Mouse (Mus musculus): ENCODE data around the gene Pcyt2. TPM values are rescaled to one million over a fixed set of nuclear protein-coding genes. Genes with fewer than 3 reads are reported as not detected.

Gene Pcyt2
- polyA plus RNA-seq, 1 experiment from 2014 or later: 73.2 TPM

- H3K4me2 ChIP-seq (ENCODE audit: low read length): peak within 1 kb of the TSS; percentile 91
- 1% methylated on average over 15 of the region's 15 CpGs for WGBS
- H3K9ac ChIP-seq (ENCODE audit: low read length): peak within 1 kb of the TSS; percentile 78
- no peaks in the 10 kb centered on the region for H3K36me3 ChIP-seq (ENCODE audit: control insufficient read depth, insufficient read depth, low read length)
- H3K27me3 ChIP-seq (ENCODE audit: control insufficient read depth, insufficient read depth, low read length): no peaks in the 10 kb centered on the region
- peak; percentile 96 for ATAC-seq (ENCODE audit: insufficient number of reproducible peaks, insufficient read depth, low FRiP score, low read depth)
- H3K27ac ChIP-seq (replicated peaks in 1 of 2; ENCODE audit: control insufficient read depth in 1 of 2, insufficient read depth in 1 of 2, low read depth in 2 of 2, low read length in 2 of 2): no peak within 1 kb of the TSS; a peak in 1 of 4 replicates
- H3K4me1 ChIP-seq (ENCODE audit: control insufficient read depth in 2 of 2, insufficient read depth in 2 of 2, low read length in 2 of 2): peaks cover 13 to 17% of the 10 kb centered on the region in 2 experiments
- H3K4me3 ChIP-seq (ENCODE audit: control insufficient read depth in 1 of 2, insufficient read depth in 1 of 2, low read depth in 1 of 2, low read length in 2 of 2): peak within 1 kb of the TSS; percentile 52
- H3K9me3 ChIP-seq (ENCODE audit: control insufficient read depth, low read length): no peaks in the 10 kb centered on the region
These were observed 25.9 kb upstream of the Pcyt2 start, which contains the start of gene Pycr1 for GRCm38 (mm10) chr11:120643601-120643987. Gene Pycr1 (minus strand): TSS chr11:120643769.

- peak overlapping the region; percentile 91 for H3K4me2 ChIP-seq (ENCODE audit: low read length)
- H3K27me3 ChIP-seq (ENCODE audit: control insufficient read depth, insufficient read depth, low read length): no peaks in the 10 kb centered on the region
- peak overlapping the region; percentile 52 for H3K4me3 ChIP-seq (ENCODE audit: control insufficient read depth in 1 of 2, insufficient read depth in 1 of 2, low read depth in 1 of 2, low read length in 2 of 2)
- no peak overlapping the region; a peak in 1 of 4 replicates for H3K27ac ChIP-seq (replicated peaks in 1 of 2; ENCODE audit: control insufficient read depth in 1 of 2, insufficient read depth in 1 of 2, low read depth in 2 of 2, low read length in 2 of 2)
- H3K36me3 ChIP-seq (ENCODE audit: control insufficient read depth, insufficient read depth, low read length): no peaks in the 10 kb centered on the region
- H3K4me1 ChIP-seq (ENCODE audit: control insufficient read depth in 2 of 2, insufficient read depth in 2 of 2, low read length in 2 of 2): peaks cover 13 to 17% of the 10 kb centered on the region in 2 experiments
- peak; percentile 33; the same call in 1 of the 2 replicates for ATAC-seq (ENCODE audit: insufficient number of reproducible peaks, insufficient read depth, low FRiP score, low read depth)
- peak overlapping the region; percentile 78 for H3K9ac ChIP-seq (ENCODE audit: low read length)
- WGBS: 2% methylated on average over 18 of the region's 18 CpGs
- no peaks in the 10 kb centered on the region for H3K9me3 ChIP-seq (ENCODE audit: control insufficient read depth, low read length)
These were observed 25.3 kb upstream of the Pcyt2 start for GRCm38 (mm10) chr11:120642939-120643600.

GRCm38 (mm10) chr11:120641869-120642268 lies 24.1 kb upstream of the Pcyt2 start:
- no peak overlapping the region for H3K4me3 ChIP-seq (ENCODE audit: control insufficient read depth in 1 of 2, insufficient read depth in 1 of 2, low read depth in 1 of 2, low read length in 2 of 2)
- H3K4me1 ChIP-seq (ENCODE audit: control insufficient read depth in 2 of 2, insufficient read depth in 2 of 2, low read length in 2 of 2): peaks cover 6 to 9% of the 10 kb centered on the region in 2 experiments
- H3K27ac ChIP-seq (replicated peaks in 1 of 2; ENCODE audit: control insufficient read depth in 1 of 2, insufficient read depth in 1 of 2, low read depth in 2 of 2, low read length in 2 of 2): no peak overlapping the region
- no peak for ATAC-seq (ENCODE audit: insufficient number of reproducible peaks, insufficient read depth, low FRiP score, low read depth)
- no peak overlapping the region for H3K4me2 ChIP-seq (ENCODE audit: low read length)
- H3K9ac ChIP-seq (ENCODE audit: low read length): no peak overlapping the region
- no peaks in the 10 kb centered on the region for H3K9me3 ChIP-seq (ENCODE audit: control insufficient read depth, low read length)
- H3K27me3 ChIP-seq (ENCODE audit: control insufficient read depth, insufficient read depth, low read length): no peaks in the 10 kb centered on the region
- no peaks in the 10 kb centered on the region for H3K36me3 ChIP-seq (ENCODE audit: control insufficient read depth, insufficient read depth, low read length)
- whole genome bisulfite sequencing: 88% methylated on average over 8 of the region's 8 CpGs

- H3K27me3 ChIP-seq (ENCODE audit: control insufficient read depth, insufficient read depth, low read length): no peaks in the 10 kb centered on the region
- peaks cover 5 to 9% of the 10 kb centered on the region in 2 experiments for H3K4me1 ChIP-seq (ENCODE audit: control insufficient read depth in 2 of 2, insufficient read depth in 2 of 2, low read length in 2 of 2)
- H3K36me3 ChIP-seq (ENCODE audit: control insufficient read depth, insufficient read depth, low read length): no peaks in the 10 kb centered on the region
- H3K4me2 ChIP-seq (ENCODE audit: low read length): no peak overlapping the region
- no peaks in the 10 kb centered on the region for H3K9me3 ChIP-seq (ENCODE audit: control insufficient read depth, low read length)
- no peak overlapping the region for H3K27ac ChIP-seq (replicated peaks in 1 of 2; ENCODE audit: control insufficient read depth in 1 of 2, insufficient read depth in 1 of 2, low read depth in 2 of 2, low read length in 2 of 2)
- H3K4me3 ChIP-seq (ENCODE audit: control insufficient read depth in 1 of 2, insufficient read depth in 1 of 2, low read depth in 1 of 2, low read length in 2 of 2): no peak overlapping the region
- no peak overlapping the region for H3K9ac ChIP-seq (ENCODE audit: low read length)
- ATAC-seq (ENCODE audit: insufficient number of reproducible peaks, insufficient read depth, low FRiP score, low read depth): no peak
- WGBS: 62% methylated on average over 9 of the region's 9 CpGs
These were observed 23.5 kb upstream of the Pcyt2 start for GRCm38 (mm10) chr11:120641255-120641654.

- Histone ChIP-seq H3K4me2 (ENCODE audit: low read length) (no peak overlapping the region), H3K36me3 (ENCODE audit: control insufficient read depth, insufficient read depth, low read length) (no peaks in the 10 kb centered on the region), H3K27me3 (ENCODE audit: control insufficient read depth, insufficient read depth, low read length) (no peaks in the 10 kb centered on the region), H3K27ac (replicated peaks in 1 of 2; ENCODE audit: control insufficient read depth in 1 of 2, insufficient read depth in 1 of 2, low read depth in 2 of 2, low read length in 2 of 2) (no peak overlapping the region), H3K9me3 (ENCODE audit: control insufficient read depth, low read length) (no peaks in the 10 kb centered on the region), H3K4me1 (ENCODE audit: control insufficient read depth in 2 of 2, insufficient read depth in 2 of 2, low read length in 2 of 2) (peaks cover 20 to 26% of the 10 kb centered on the region in 2 experiments), H3K4me3 (ENCODE audit: control insufficient read depth in 1 of 2, insufficient read depth in 1 of 2, low read depth in 1 of 2, low read length in 2 of 2) (no peak overlapping the region), H3K9ac (ENCODE audit: low read length) (no peak overlapping the region)
- 82% methylated on average over 5 of the region's 5 CpGs for WGBS
- no peak for ATAC-seq (ENCODE audit: insufficient number of reproducible peaks, insufficient read depth, low FRiP score, low read depth)
These were observed 17.1 kb upstream of the Pcyt2 start for GRCm38 (mm10) chr11:120634810-120635209.

DNA sequence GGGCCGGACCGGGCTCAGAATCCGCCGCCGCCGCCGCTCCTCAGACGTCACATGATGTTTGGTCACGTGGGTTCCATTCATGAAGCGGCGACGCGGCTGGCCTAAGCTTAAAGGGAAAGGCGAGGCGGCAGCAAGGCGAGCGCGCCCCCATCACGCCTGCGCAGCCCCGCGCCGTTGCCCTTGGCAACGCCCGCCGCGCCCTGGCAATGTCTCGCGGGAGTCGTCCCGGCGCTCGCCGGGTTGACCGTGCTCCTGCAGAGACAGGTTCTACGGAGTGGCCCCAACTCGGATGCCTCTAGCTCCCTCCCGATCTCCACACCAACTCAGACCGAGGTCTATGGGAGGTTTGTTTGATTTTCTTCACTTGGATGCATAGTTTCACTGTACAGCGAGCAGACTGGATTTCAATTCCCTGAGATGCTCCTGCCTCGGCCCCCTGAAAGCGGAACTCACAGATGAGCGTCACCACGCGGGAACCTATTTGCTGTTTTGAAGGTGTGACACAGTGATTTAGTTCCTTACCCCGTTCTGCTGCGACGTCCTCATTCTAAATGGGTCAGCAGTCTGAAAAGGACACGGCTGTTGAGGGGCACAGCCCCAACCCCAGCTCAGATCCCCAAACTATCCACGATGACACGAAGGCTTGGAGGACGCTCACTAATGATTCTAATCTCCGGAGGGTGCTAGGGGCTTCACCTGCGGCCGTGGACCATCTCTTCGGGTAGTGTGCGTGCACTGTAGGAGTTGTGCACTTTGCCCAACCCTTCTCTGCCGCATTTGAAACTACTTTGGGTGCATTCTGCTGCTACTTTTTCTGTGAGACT lies 16.0 kb upstream of the Pcyt2 start, which contains the start of gene Mafg:
Gene Mafg, minus strand, starts transcription at position 81 of the 824 bp plus-strand sequence.
- Histone ChIP-seq H3K4me3 (ENCODE audit: control insufficient read depth in 1 of 2, insufficient read depth in 1 of 2, low read depth in 1 of 2, low read length in 2 of 2) (peak within 1 kb of the TSS; percentile 87 to 92), H3K36me3 (ENCODE audit: control insufficient read depth, insufficient read depth, low read length) (peaks cover 8% of the 10 kb centered on the region), H3K9me3 (ENCODE audit: control insufficient read depth, low read length) (no peaks in the 10 kb centered on the region), H3K4me2 (ENCODE audit: low read length) (peak within 1 kb of the TSS; percentile 76), H3K4me1 (ENCODE audit: control insufficient read depth in 2 of 2, insufficient read depth in 2 of 2, low read length in 2 of 2) (peaks cover 25 to 31% of the 10 kb centered on the region in 2 experiments), H3K9ac (ENCODE audit: low read length) (peak within 1 kb of the TSS; percentile 94), H3K27ac (replicated peaks in 1 of 2; ENCODE audit: control insufficient read depth in 1 of 2, insufficient read depth in 1 of 2, low read depth in 2 of 2, low read length in 2 of 2) (peak within 1 kb of the TSS; percentile 75 to 86), H3K27me3 (ENCODE audit: control insufficient read depth, insufficient read depth, low read length) (no peaks in the 10 kb centered on the region)
- WGBS: 9% methylated on average over 58 of the region's 58 CpGs
- ATAC-seq (ENCODE audit: insufficient number of reproducible peaks, insufficient read depth, low FRiP score, low read depth): peak; percentile 83

GRCm38 (mm10) chr11:120632559-120633519 lies 15.1 kb upstream of the Pcyt2 start:
- peak; percentile 71 for ATAC-seq (ENCODE audit: insufficient number of reproducible peaks, insufficient read depth, low FRiP score, low read depth)
- peaks cover 11% of the 10 kb centered on the region for H3K36me3 ChIP-seq (ENCODE audit: control insufficient read depth, insufficient read depth, low read length)
- peak overlapping the region; percentile 87 to 92 for H3K4me3 ChIP-seq (ENCODE audit: control insufficient read depth in 1 of 2, insufficient read depth in 1 of 2, low read depth in 1 of 2, low read length in 2 of 2)
- H3K27ac ChIP-seq (replicated peaks in 1 of 2; ENCODE audit: control insufficient read depth in 1 of 2, insufficient read depth in 1 of 2, low read depth in 2 of 2, low read length in 2 of 2): peak overlapping the region; percentile 75 to 86
- no peaks in the 10 kb centered on the region for H3K27me3 ChIP-seq (ENCODE audit: control insufficient read depth, insufficient read depth, low read length)
- under 1% methylated on average over 76 of the region's 116 CpGs for WGBS
- H3K4me1 ChIP-seq (ENCODE audit: control insufficient read depth in 2 of 2, insufficient read depth in 2 of 2, low read length in 2 of 2): peaks cover 25 to 31% of the 10 kb centered on the region in 2 experiments
- peak overlapping the region; percentile 76 for H3K4me2 ChIP-seq (ENCODE audit: low read length)
- H3K9me3 ChIP-seq (ENCODE audit: control insufficient read depth, low read length): no peaks in the 10 kb centered on the region
- H3K9ac ChIP-seq (ENCODE audit: low read length): peak overlapping the region; percentile 94

All from heart, embryonic 14.5 days (tissue).